Mouse (Mus musculus) G1E (cell line): ENCODE data around the gene Gm10354.
"Not testable (repeated sequence)": the region's sequence is repeated elsewhere in the genome, so short reads cannot be mapped to it uniquely, and the experiment has no call there.

Experiments
- CTCF ChIP-seq: IDR thresholded peaks from 2 replicates; pipeline ENCODE4 v1.5.1; 2012; ENCODE audit warnings: low read depth, low read length, inconsistent platforms, mixed read lengths
- GATA2 ChIP-seq: IDR thresholded peaks from 2 replicates; pipeline ENCODE4 v1.6.1; 2012; ENCODE audit warnings: low read depth, low read length, inconsistent platforms, borderline replicate concordance
- POLR2AphosphoS5 ChIP-seq: IDR thresholded peaks from 2 replicates; pipeline ENCODE4 v1.6.1; 2012; ENCODE audit warnings: low read depth, low read length, inconsistent platforms; ENCODE audit not compliant: insufficient replicate concordance
- TAL1 ChIP-seq: conservative IDR thresholded peaks from 2 replicates; pipeline ENCODE4 v1.6.1; 2012; ENCODE audit warnings: low read depth, low read length, inconsistent platforms, mixed read lengths

GRCm38 (mm10) chr5:15005584-15005983 lies 26.8 kb upstream of the Gm10354 start:
- TF ChIP-seq TAL1, GATA2, POLR2AphosphoS5, CTCF: not testable (repeated sequence)
